Mouse (Mus musculus) forebrain, embryonic 11.5 days (tissue): ENCODE results near the gene Setd2. TPM values are rescaled to one million over a fixed set of nuclear protein-coding genes. Genes with fewer than 3 reads are reported as not detected.
A peak's percentile ranks its signal among the peaks of the same experiment; 100 is the strongest.

Experiments
- ATAC-seq: fragments of 200-750 bp; cut with Nextera tagmentation; replicated peaks from 2 replicates; pipeline ENCODE4 v1.8.0; 2017; ENCODE audit warnings: moderate TSS enrichment; ENCODE audit not compliant: low FRiP score
- DNase-seq: peaks from one replicate; pipeline ENCODE4 v3.0.0-alpha.2; 2017; ENCODE audit warnings: low spot score
- H3K27ac ChIP-seq: fragments of 300-500 bp; sonication (generic); 2 replicates; pipeline ENCODE4 v1.5.1; 2014; ENCODE audit warnings: low read depth, low read length
- H3K27me3 ChIP-seq: fragments of 300-500 bp; sonication (generic); 2 replicates; pipeline ENCODE4 v1.6.1; 2014; ENCODE audit warnings: mild to moderate bottlenecking, low read length, mixed read lengths; ENCODE audit not compliant: control insufficient read depth, insufficient read depth
- H3K36me3 ChIP-seq: fragments of 300-500 bp; sonication (generic); 2 replicates; pipeline ENCODE4 v1.6.1; 2014; ENCODE audit warnings: mild to moderate bottlenecking, low read length, moderate library complexity, mixed read lengths; ENCODE audit not compliant: control insufficient read depth, insufficient read depth
- H3K4me1 ChIP-seq: fragments of 300-500 bp; sonication (generic); replicated peaks from 2 replicates; pipeline ENCODE4 v1.6.1; 2014; ENCODE audit warnings: low read length, mixed read lengths; ENCODE audit not compliant: control insufficient read depth, insufficient read depth
- H3K4me2 ChIP-seq: fragments of 300-500 bp; sonication (generic); 2 replicates; pipeline ENCODE4 v1.6.1; 2014; ENCODE audit warnings: low read depth, mild to moderate bottlenecking, low read length, moderate library complexity, mixed read lengths; ENCODE audit not compliant: severe bottlenecking
- H3K4me3 ChIP-seq: fragments of 300-500 bp; sonication (generic); 2 replicates; pipeline ENCODE4 v1.5.1; 2014; ENCODE audit warnings: low read depth, low read length
- H3K9ac ChIP-seq: fragments of 300-500 bp; sonication (generic); 2 replicates; pipeline ENCODE4 v1.6.1; 2014; ENCODE audit warnings: low read length
- H3K9me3 ChIP-seq: fragments of 300-500 bp; sonication (generic); 2 replicates; pipeline ENCODE4 v1.6.1; 2016; ENCODE audit warnings: low read length, mixed read lengths; ENCODE audit not compliant: control insufficient read depth
- WGBS: fragments of 180-500 bp; shearing (Covaris S2); extraction: QIAGEN DNeasy Blood & Tissue Kit; methylation state at CpG from one replicate; pipeline ENCODE4 v1.1.7; 2014; 5-methylcytosine and 5-hydroxymethylcytosine counted together
- polyA plus RNA-seq: library from polyadenylated mRNA; unstranded; fragments of >200 nt; fragmentation: Nextera tagmentation; extraction: Ambion mirVana; gene quantifications from 2 replicates; pipeline ENCODE4 v1.2.1, GENCODE M21; 2014

Gene Setd2
- polyA plus RNA-seq: 48.7 and 56.9 TPM in 2 replicates

- H3K9me3 ChIP-seq: no peaks in the 10 kb centered on the region
- H3K36me3 ChIP-seq: no peaks in the 10 kb centered on the region; the same call in 1 of the 2 replicates
- DNase-seq (peak; percentile 86), ATAC-seq (peak; percentile 66)
- H3K27ac ChIP-seq: peak within 1 kb of the TSS; percentile 99
- H3K4me1 ChIP-seq: peaks cover 9% of the 10 kb centered on the region
- peak within 1 kb of the TSS; percentile 98 for H3K9ac ChIP-seq
- under 1% methylated on average over 84 of the region's 109 CpGs for WGBS
- H3K27me3 ChIP-seq: no peaks in the 10 kb centered on the region
- H3K4me2 ChIP-seq: peak within 1 kb of the TSS; percentile 67
- H3K4me3 ChIP-seq: peak within 1 kb of the TSS; percentile 95
These were observed at the start of gene Setd2 for GRCm38 (mm10) chr9:110532538-110533291. TSS of gene Setd2 (plus strand) at chr9:110532597.

- H3K27me3 ChIP-seq: no peaks in the 10 kb centered on the region
- H3K4me1 ChIP-seq: no peaks in the 10 kb centered on the region
- WGBS: 23% methylated on average over 4 of the region's 4 CpGs
- no peak overlapping the region for H3K4me2 ChIP-seq
- H3K36me3 ChIP-seq: no peaks in the 10 kb centered on the region
- ATAC-seq (no peak), DNase-seq (no peak)
- H3K9me3 ChIP-seq: peaks cover 6% of the 10 kb centered on the region; the same call in 1 of the 2 replicates
- no peak overlapping the region for H3K27ac ChIP-seq
- H3K4me3 ChIP-seq: no peak overlapping the region
- H3K9ac ChIP-seq: no peak overlapping the region
These were observed 43.6 kb upstream of the Setd2 start for GRCm38 (mm10) chr9:110488841-110489240.

- no peaks in the 10 kb centered on the region for H3K36me3 ChIP-seq
- no peaks in the 10 kb centered on the region for H3K27me3 ChIP-seq
- H3K27ac ChIP-seq: no peak overlapping the region
- WGBS: 60% methylated on average over 5 of the region's 5 CpGs
- no peaks in the 10 kb centered on the region for H3K4me1 ChIP-seq
- no peak overlapping the region for H3K9ac ChIP-seq
- ATAC-seq: no peak
- no peak overlapping the region for H3K4me3 ChIP-seq
- no peak for DNase-seq
- no peak overlapping the region for H3K4me2 ChIP-seq
- H3K9me3 ChIP-seq: peaks cover 6% of the 10 kb centered on the region; the same call in 1 of the 2 replicates
These were observed 41.5 kb upstream of the Setd2 start for GRCm38 (mm10) chr9:110490913-110491312.

GRCm38 (mm10) chr9:110525737-110526136, 6.7 kb upstream of the Setd2 start:
- Histone ChIP-seq H3K27me3 (no peaks in the 10 kb centered on the region), H3K4me3 (no peak overlapping the region), H3K9ac (no peak overlapping the region), H3K9me3 (no peaks in the 10 kb centered on the region), H3K27ac (no peak overlapping the region), H3K4me1 (no peaks in the 10 kb centered on the region), H3K4me2 (no peak overlapping the region), H3K36me3 (no peaks in the 10 kb centered on the region)
- WGBS: 64% methylated on average over 2 of the region's 2 CpGs
- ATAC-seq: no peak
- no peak for DNase-seq

GRCm38 (mm10) chr9:110529002-110529737, 3.2 kb upstream of the Setd2 start:
- Histone ChIP-seq H3K27me3 (no peaks in the 10 kb centered on the region), H3K9ac (no peak overlapping the region), H3K4me1 (peaks cover under 1% of the 10 kb centered on the region), H3K4me3 (no peak overlapping the region), H3K27ac (no peak overlapping the region), H3K9me3 (no peaks in the 10 kb centered on the region), H3K36me3 (no peaks in the 10 kb centered on the region), H3K4me2 (no peak overlapping the region)
- ATAC-seq: no peak
- DNase-seq: no peak
- 32% methylated on average over 9 of the region's 9 CpGs for WGBS

GRCm38 (mm10) chr9:110530650-110531049, 1.7 kb upstream of the Setd2 start:
- H3K36me3 ChIP-seq: no peaks in the 10 kb centered on the region
- no peak overlapping the region for H3K4me2 ChIP-seq
- DNase-seq (no peak), ATAC-seq (no peak)
- no peaks in the 10 kb centered on the region for H3K27me3 ChIP-seq
- 69% methylated on average over 3 of the region's 3 CpGs for WGBS
- no peaks in the 10 kb centered on the region for H3K9me3 ChIP-seq
- no peak overlapping the region for H3K4me3 ChIP-seq
- H3K4me1 ChIP-seq: peaks cover 9% of the 10 kb centered on the region
- no peak overlapping the region for H3K27ac ChIP-seq
- no peak overlapping the region for H3K9ac ChIP-seq

GRCm38 (mm10) chr9:110531151-110531791, 1.1 kb upstream of the Setd2 start:
- WGBS: 30% methylated on average over 6 of the region's 6 CpGs
- Histone ChIP-seq H3K4me2 (peak overlapping the region; percentile 67), H3K27ac (peak overlapping the region; percentile 99), H3K36me3 (no peaks in the 10 kb centered on the region), H3K4me3 (peak overlapping the region; percentile 95), H3K4me1 (peaks cover 9% of the 10 kb centered on the region), H3K9me3 (no peaks in the 10 kb centered on the region), H3K27me3 (no peaks in the 10 kb centered on the region), H3K9ac (peak overlapping the region; percentile 98; the same call in 1 of the 2 replicates)
- ATAC-seq (no peak), DNase-seq (no peak)

GRCm38 (mm10) chr9:110531914-110532489, 395 bp upstream of the Setd2 start:
- Histone ChIP-seq H3K9me3 (no peaks in the 10 kb centered on the region), H3K9ac (peak overlapping the region; percentile 98), H3K27ac (peak overlapping the region; percentile 99), H3K4me1 (peaks cover 9% of the 10 kb centered on the region), H3K27me3 (no peaks in the 10 kb centered on the region), H3K36me3 (no peaks in the 10 kb centered on the region; the same call in 1 of the 2 replicates), H3K4me2 (peak overlapping the region; percentile 67), H3K4me3 (peak overlapping the region; percentile 95)
- ATAC-seq (peak; percentile 98), DNase-seq (peak; percentile 99)
- under 1% methylated on average over 48 of the region's 53 CpGs for WGBS
